ENCODE assay signal across 35 mouse cellular contexts in the genomic region with DNA sequence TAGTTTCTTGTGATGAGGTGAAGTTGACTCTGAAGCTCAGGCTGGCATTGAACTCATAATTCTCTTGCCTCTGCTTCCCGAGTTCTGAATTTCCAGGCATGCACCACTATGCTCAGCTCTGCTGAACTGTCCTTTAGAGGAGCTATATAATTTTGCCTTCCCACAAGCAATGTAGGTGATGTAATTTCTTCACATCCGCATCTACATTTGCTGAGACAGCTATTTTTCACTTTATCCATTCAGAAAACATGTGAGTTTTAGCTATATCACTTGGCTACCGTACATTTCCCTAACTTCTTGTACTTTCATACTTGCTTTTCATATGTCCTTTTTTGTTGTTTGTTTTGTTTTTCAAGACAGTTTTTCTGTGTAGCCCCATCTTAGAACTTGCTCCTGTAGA.
"Had no signal": no experiment of that assay in that cellular context is flagged by ENCODE, and none has a peak within 500 bp of the region (broad histone marks: within the 10 kb centered on the region; RNA-seq: fewer than 3 reads in every experiment).

No protein-coding gene starts in this region.

- H3K4me3 ChIP-seq: heart, embryonic 10.5 days; heart, embryonic 12.5 days; heart, embryonic 13.5 days; heart, embryonic 15.5 days; hindbrain, embryonic 10.5 days; hindbrain, embryonic 13.5 days; hindbrain, embryonic 15.5 days; intestine, embryonic 15.5 days; kidney, embryonic 15.5 days; layer of hippocampus, adult 2 months; left cerebral cortex, adult 2 months had no signal

- H3K4me2 ChIP-seq: heart, embryonic 11.5 days; heart, embryonic 12.5 days; heart, embryonic 13.5 days; heart, embryonic 15.5 days; hindbrain, embryonic 13.5 days; hindbrain, embryonic 14.5 days; hindbrain, embryonic 15.5 days; intestine, embryonic 15.5 days; kidney, embryonic 15.5 days had no signal

- H3K4me1 ChIP-seq: heart, embryonic 10.5 days; heart, embryonic 12.5 days; heart, embryonic 13.5 days; heart, embryonic 15.5 days; hindbrain, embryonic 10.5 days; hindbrain, embryonic 13.5 days; hindbrain, embryonic 15.5 days; intestine, embryonic 15.5 days; kidney, embryonic 15.5 days had no signal

- ATAC-seq: hindbrain, embryonic 16.5 days; hindbrain, postnatal 0 days; inflammation-experienced regulatory T-cells, adult 6 months; intestine, embryonic 15.5 days; intestine, embryonic 16.5 days; intestine, postnatal 0 days had no signal

- H3K36me3 ChIP-seq: hindbrain, embryonic 15.5 days had no signal

- H3K27ac ChIP-seq: heart, embryonic 10.5 days; heart, embryonic 13.5 days; heart, embryonic 15.5 days; hindbrain, embryonic 10.5 days; hindbrain, embryonic 13.5 days; hindbrain, embryonic 14.5 days; hindbrain, embryonic 15.5 days; hindbrain, postnatal 0 days; intestine, embryonic 15.5 days; kidney, embryonic 15.5 days; kidney, postnatal 0 days; layer of hippocampus, adult 2 months; left cerebral cortex, adult 2 months had no signal

- H3K9me3 ChIP-seq: heart, embryonic 10.5 days; heart, embryonic 12.5 days; heart, embryonic 13.5 days; heart, embryonic 15.5 days; hindbrain, embryonic 10.5 days; hindbrain, embryonic 13.5 days; hindbrain, embryonic 15.5 days; intestine, embryonic 15.5 days; kidney, embryonic 15.5 days had no signal

- DNase-seq: heart, postnatal 10 days; heart, postnatal 14 days; heart, postnatal 36 days; heart, postnatal 4 days; kidney, adult 11 months; kidney, adult 18-20 months; kidney, adult 2 months; kidney, adult 8-10 months; kidney, adult 9 months; kidney, postnatal 10 days; kidney, postnatal 14 days; kidney, postnatal 25 days; kidney, postnatal 36 days; kidney, postnatal 4 days; layer of hippocampus, adult 9-11 months; layer of hippocampus, postnatal 36 days had no signal

- H3K27me3 ChIP-seq: heart, embryonic 12.5 days; heart, embryonic 13.5 days; heart, embryonic 15.5 days; hindbrain, embryonic 13.5 days; hindbrain, embryonic 15.5 days; intestine, embryonic 15.5 days; kidney, embryonic 15.5 days had no signal

- H3K9ac ChIP-seq: heart, embryonic 12.5 days; heart, embryonic 13.5 days; heart, embryonic 15.5 days; hindbrain, embryonic 13.5 days; hindbrain, embryonic 14.5 days; hindbrain, embryonic 15.5 days; intestine, embryonic 15.5 days; kidney, embryonic 15.5 days had no signal
